Mouse (Mus musculus) liver, embryonic 14.5 days (tissue): ENCODE data around the gene Med18.

Source experiments
- CTCF ChIP-seq: IDR thresholded peaks from 2 replicates; pipeline ENCODE4 v1.5.1; 2016; ENCODE audit warnings: antibody characterized with exemption, low read depth, control low read depth
- EP300 ChIP-seq: IDR thresholded peaks from 2 replicates; pipeline ENCODE4 v1.6.1; 2016; ENCODE audit warnings: antibody characterized with exemption, low read depth

GRCm38 (mm10) chr4:132509621-132510296 lies 46.0 kb upstream of the Med18 start:
- TF ChIP-seq EP300: no peak
- no peak for TF ChIP-seq CTCF
